Mouse (Mus musculus) CD8-positive naive resting alpha-beta T cell, adult 2 months (primary cell): ENCODE data around the gene Ppp1r12a.

Experiments used
- DNase-seq, 2 experiments: peaks; one replicate each; pipeline ENCODE4 v3.0.0; 2022; ENCODE audit warnings: low read depth in 2 of 2, low spot score in 2 of 2

Gene Ppp1r12a

DNA sequence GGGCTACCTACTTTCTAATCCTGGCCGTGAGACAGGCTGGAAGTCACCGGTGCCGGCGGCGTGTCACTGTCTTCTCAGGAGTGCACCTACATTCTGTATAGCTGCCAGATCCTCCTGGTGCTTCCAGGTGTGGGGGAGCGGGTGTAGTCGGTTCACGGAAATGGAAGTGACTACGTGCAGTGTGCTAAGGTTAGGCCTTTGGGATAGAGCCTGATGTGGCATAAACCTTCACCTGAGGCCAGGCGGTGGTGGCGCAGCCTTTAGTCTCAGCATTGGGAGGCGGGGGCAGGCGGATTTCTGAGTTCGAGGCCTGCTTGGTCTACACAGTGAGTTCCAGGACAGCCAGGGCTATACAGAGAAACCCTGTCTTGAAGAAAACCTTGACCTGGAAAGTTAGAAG is 3.0 kb upstream of the Ppp1r12a start:
- DNase-seq, result no peak

DNA sequence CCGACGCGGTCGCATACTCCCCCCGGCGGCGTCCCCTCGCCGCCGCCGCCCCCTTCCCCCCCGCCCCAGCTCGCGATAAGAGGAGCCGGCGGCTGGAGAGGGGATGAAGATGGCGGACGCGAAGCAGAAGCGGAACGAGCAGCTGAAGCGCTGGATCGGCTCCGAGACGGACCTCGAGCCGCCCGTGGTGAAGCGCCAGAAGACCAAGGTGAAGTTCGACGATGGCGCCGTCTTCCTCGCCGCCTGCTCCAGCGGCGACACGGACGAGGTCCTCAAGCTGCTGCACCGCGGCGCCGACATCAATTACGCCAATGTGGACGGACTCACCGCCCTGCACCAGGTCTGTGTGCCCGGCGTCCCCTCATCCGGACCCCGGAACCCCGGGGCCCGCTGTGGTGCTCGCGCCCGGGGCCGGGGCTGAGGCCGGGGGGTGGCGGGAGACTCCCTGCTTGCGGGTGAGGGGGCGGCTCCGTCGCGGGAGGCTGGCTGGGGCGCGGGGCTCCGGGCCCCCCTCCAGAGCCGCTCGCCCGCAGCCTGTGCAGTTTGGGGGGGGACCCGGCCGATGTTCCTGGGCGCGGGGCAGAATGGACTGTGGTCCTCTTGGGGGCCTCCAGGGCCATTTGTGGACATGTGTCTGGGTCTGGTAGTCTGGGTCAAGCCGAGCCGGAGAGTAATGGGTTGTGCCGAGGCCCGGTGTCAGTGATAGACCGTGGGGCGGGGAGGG is 466 bp downstream of the Ppp1r12a start:
- DNase-seq, result no peak

DNA sequence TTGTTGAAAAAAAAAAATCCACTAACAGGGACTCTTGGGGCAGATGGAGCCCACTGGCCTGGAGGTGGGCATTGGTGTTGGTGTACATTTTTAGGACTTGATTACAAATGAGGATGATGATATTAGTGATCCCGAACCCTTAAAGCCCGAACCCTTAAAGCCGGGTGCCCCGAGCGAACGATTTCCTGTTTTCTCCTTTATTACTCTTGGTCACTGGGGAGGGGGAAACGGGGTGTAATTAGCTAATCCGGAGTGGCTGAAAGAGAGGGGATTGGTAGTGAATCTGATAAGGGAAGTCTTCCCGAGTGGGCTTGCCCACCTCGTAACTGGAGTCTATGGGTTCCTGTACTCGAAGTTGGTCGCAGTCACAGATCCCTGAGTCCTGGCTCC is 1.0 kb downstream of the Ppp1r12a start:
- peak in 1 of 2 experiments; percentile 8 for DNase-seq

DNA sequence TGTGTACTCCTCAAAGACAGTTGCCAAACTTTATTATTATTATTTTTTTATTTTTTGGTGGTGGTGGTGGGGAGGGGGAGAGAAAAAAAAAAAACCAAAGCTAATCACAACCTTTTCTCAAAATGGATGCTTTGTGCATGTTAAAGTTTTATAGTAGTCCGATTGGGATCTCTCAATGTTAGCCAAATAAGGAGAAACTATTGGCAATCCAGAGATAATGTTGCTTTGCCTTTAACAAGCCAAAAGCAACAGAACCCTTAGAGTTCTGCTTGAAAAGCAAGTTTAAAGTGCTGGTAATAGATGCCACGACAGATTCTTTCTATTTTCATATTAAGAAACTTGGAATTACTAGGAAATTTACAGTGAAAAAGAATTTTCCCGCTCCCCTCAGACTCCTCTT is 1.5 kb downstream of the Ppp1r12a start:
- no peak for DNase-seq

DNA sequence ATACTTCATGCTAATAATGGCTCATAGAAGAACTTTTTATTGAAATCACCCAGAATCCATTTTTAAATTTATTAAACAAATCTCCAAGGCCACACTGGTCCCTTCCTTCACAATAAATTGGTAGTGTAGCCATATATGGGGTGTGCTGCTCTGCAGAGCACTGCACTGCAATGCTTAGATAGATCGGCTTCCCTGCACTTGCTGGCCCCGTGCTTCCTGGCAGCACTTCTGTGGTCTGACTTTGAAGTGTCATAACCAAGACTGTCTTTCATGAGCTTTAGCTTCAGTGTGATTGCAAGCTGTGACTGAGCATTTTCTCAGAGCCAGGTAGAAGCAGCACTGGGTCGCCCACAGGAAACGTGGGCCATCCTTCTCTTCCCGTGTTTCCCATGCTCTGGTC is 5.8 kb downstream of the Ppp1r12a start:
- peak; percentile 47 to 65 for DNase-seq

DNA sequence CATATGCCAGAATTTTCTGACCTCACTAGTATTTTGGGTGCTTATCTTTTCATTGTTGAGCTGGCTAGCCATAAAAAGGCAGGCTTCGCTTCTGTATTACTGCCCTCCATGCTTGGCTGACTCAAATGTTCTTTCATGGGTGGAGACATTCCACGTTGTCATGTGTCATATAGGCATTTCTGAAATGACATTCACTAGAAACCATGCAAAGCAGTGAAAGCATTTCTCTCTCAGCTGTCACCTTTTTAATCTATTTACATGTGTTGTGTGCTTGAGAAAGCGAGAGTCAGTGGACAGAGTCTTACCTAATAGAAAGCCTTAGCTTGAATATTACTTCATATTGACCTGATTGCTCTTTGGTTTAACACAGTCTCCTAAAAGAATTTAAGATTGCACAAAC is 8.8 kb downstream of the Ppp1r12a start:
- DNase-seq, result no peak

DNA sequence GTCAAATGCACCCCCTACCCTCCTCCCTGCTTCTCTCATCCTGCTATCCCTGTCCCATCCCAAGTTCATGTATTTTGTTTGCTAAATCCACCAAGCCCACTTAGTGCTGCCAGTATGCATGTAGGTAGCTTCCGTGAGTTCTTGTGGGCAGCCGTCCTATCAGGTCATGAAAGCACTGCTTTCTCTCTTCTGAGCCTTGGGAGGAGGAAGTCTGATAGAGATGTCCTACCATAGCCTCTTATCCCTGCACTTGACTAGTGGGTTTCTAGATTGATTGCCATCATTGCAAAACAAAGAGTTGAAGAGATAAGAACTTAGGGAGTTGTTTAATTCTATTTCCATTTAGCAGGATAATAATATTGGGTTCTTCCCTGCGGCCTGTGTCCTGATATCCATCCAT is 9.6 kb downstream of the Ppp1r12a start:
- DNase-seq, result no peak

DNA sequence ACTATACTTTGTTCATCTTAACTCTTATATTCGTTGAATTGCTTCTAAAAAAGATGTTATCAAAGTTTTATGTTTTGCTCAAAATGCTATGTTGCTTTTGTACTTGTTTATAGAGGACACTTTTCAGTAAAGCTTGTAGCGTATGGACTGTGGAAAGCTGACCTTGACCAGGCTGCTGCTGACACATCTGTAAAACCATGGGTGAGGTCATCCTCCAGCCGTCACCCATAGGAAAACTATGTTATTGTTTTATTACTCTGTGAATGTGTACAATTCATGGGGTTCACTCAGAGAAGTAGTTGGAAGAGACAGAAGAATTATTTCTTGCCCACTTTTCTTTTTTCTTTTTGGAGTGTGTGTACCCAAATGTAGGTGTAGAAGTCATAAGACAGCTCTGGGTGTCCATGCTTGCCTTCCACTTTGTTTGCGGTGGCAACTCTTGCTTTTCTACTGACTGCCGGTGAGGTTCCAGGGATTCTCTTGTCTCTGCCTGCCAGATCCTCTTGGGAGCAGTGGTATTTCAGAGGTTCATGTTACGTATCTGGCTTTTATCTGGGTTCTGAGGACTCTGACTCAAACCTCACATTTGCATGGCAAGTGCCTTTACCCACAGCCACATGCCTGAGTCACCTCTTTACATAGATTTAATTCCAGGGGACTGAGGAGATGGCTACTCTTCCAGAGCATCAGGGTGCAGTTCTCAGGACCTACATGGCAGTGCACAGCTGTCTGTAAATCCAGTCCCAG is 11.0 kb downstream of the Ppp1r12a start:
- no peak for DNase-seq

DNA sequence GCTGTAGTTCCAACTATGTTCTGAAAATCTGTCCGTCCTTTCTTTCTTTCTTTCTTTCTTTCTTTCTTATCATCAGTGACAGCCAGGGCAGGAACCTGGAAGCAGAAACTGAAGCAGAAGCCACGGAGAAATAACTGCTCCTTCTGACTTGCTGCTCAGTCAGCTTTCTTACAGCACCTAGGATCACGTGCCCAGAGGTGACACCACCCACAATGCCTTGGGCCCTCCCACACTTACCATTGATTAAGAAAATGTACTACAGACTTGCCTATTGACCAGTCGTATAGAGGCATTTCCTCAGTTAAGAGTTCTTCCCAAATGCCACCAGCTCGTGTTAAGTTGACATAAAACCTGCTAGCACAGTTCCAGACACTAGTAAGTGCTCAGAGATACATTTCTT is 12.1 kb downstream of the Ppp1r12a start:
- DNase-seq, result no peak

DNA sequence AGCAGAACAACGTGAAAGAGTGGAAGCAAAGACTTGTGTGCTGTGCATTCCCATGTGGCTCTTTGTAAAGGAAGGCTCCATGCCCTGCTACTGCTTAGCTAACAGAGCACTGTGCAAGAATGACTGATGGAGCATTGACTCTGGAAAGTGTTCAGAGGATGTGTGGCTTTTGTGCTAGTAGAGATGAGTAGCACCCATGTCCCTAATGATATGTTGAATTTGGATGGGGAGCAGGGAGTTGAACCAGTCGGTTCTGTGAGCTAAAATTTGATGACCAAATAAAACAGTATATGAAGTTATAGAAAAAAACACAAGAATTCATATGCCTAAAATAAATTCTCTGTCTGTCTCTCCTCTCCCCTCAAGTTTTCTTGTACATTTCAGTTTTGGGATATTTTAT is 13.9 kb downstream of the Ppp1r12a start:
- DNase-seq, result no peak

DNA sequence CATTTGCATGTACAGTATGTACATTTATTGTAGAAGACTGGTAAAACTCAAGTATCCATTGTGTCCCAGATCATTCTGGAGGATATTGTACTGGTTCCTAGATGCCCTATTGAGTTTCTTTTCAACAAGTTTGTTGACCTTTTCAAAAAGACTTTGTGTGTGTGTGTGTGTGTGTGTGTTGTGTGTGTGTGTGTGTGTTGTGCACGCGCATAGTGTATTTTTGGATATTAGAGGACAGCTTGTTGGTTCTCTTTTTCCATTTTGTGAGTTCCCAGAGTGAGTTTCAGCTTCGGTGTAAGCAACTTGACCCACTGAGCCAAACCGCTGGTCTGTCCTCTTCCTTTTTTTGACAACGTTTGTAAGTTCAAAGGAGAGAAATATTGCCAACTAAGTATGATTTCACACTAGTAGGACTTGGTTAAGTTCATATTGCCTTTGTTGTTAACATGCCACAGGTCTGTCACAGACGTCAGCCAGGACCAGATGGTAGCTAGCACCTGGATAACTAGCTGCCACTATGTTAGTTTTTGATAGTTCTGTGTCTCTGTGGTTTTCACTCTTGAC is 16.4 kb downstream of the Ppp1r12a start:
- no peak for DNase-seq

DNA sequence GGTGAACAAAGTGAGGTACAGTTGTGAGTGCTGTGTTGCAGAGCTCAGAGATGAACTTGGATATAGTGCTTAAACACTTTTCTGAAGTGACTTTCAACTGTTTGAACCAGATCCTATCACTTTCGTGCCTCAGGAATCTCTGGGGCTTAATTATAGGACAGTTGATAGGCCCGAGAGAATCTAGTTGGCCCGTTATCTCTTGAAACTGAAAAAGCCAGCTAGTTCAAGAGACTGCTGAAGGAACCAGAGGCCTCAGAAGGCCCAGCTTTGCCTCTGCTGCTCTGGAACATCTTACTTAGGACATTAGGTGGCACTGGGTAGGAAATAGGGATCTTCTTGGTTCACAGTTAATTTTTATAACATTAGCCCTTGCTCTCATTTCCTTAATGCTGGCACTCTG is 17.4 kb downstream of the Ppp1r12a start:
- no peak for DNase-seq

DNA sequence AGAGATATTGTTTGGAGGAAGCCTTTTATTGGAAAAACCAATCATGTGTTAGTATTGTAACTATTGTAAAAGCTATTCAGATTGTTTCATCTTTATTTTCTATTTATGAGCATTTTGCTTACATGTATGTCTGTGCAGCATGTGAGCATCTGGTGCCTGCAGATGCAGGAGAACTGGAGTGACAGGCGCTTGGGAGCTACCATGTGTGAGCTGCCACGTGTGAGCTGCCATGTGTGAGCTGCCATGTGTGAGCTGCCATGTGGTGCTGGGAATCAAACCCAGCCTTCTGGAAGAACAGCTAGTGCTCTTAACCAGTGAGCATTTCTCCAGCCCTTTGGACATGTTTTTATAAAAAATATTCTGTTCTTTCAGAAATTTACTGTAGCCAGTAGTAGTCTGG is 18.3 kb downstream of the Ppp1r12a start:
- DNase-seq, result no peak

DNA sequence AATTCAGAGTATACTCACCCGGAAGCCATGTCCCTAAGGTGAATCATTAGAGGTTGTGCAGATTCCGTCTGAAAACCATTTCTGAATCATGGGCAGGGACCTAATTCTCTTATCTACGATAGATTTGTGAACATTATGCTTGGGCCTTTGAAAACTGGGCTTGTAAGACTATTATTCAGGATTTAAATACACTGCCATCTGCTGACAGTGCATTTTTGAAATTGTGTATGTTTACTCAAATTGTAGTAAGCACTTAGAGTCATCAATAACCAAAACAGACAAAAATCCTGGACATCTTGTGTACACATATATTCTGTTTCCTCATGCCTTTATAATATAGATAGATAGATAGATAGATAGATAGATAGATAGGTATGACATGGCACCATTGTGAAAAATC is 19.9 kb downstream of the Ppp1r12a start:
- DNase-seq, result no peak

DNA sequence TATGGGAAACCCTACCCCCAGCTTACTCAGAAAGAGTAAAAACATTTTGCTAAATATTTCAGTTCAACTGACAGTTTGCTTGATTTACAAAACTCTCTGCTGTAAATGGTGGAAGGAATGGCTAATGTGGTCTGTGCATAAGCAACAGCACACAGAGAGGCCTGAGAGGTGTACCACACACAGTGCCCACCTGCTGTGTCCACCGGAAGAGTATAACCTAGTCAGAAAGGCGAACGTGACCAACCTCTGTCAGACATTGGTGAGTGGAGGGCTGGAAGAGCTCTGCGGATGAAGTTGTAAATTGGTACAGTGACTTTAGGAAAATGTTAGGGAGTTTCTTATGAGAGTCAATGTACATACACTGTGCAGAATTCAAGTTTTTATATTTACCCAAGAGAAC is 20.4 kb downstream of the Ppp1r12a start:
- DNase-seq, result no peak

DNA sequence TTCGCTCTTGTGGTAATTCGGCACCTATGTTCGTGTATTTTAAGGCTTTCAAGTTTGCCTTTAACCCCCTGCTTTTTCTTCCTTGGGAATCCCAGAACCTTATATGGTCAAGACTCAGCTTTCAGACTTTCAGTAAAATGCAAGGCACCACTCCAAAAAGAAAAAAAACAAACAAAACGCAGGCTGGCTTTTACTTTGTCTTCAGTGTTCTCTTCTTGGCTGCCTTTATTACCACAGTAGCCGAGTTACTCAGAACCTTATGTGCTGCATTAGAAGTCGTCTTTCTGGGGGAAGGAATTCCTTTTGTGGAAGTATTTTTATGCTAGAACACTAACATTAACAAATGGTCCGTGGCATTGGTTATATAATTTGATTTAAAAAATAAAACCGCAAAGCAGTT is 22.8 kb downstream of the Ppp1r12a start:
- DNase-seq, result no peak

DNA sequence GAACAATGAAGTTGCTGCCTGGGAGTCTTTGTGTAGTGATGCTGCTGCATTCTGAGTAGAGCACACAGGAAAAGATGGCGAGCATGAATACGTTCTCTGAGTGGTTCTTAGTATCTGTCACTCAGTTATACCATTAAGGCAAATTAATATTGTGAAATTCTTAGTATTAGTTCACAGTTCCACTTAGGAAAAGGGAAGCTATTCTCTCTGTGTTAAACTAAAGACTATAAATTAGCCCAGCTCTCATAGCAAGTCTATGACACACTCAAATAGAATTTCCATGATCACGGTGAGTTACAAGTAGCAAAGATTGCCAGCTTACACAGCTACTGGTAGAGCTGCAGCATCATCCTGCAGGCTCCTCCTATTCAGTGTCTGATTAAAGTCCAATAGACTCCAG is 23.3 kb downstream of the Ppp1r12a start:
- DNase-seq, result no peak

DNA sequence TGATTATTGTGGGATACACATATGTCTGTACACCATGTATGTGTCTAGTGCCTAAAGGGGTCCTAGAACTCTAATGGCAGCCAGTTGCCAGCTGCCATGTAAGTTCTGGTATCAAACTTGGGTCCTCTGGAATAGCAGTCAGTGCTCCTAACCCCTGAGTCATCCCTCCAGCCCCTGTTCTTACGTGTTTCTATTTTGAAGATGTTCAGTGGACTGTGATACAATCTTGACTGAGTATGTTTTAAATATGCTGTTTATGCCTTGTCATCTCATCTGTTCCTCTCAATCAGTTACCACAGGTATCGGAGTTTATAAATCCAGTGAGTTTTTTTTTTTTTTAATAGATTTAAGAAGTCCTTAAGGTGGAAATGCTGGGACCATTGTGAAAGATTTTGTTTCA is 27.3 kb downstream of the Ppp1r12a start:
- DNase-seq, result no peak

DNA sequence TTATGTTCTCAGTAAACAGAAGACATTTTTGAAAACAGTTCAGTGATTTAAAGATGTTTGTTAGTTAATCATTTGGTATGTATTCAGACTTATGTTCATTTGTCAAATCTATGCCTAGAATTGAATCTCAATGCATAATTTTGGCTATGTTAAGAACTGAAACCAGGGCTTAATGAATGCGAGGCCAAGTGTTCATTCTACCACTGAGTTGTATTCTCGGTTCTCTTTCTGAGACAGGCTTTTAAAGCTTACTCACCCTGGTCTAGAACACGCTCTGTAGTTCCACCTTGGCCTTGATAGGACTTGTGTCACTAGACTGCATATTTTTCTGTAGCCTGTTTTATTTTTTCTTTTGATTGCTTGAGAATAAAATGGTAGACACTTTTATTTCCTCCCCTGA is 28.0 kb downstream of the Ppp1r12a start:
- DNase-seq, result no peak

DNA sequence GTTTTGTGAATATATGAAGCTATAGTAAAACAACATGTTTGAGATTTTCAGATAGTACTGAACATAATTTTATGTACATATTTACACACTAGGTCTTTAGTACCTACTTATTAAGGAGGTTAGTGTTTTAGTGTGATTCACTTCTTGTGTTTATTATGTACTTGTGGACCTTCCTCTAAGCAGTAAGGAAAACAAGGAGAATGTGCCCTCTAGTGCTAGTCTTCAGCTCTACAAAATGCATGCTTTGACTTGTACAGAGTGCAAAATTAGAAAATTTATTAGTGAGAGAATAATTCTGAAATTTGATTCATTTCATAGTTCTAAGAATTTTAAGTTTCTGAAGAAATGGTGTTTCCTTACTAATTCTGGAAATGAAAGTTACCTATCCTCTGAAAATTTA is 28.6 kb downstream of the Ppp1r12a start:
- DNase-seq, result no peak

DNA sequence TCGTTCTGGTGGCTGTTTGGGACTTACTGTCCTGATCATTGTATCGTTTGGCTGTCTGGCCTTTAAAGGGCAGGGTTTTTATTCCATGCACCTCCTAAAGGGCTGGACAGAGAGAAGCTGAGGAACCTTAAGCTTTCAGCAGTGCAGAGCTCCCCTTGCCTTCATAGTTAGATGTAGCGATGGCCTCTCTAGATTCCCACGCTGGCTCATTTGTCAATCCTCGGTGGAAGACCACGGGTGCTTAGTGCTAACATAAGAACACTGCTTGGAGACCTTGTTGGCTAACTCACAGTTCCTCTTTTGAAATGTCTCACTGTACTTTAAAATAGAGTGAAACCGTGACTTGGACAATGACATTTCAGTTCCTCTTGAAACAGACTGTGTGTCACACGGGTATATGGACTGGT is 29.4 kb downstream of the Ppp1r12a start:
- no peak for DNase-seq

DNA sequence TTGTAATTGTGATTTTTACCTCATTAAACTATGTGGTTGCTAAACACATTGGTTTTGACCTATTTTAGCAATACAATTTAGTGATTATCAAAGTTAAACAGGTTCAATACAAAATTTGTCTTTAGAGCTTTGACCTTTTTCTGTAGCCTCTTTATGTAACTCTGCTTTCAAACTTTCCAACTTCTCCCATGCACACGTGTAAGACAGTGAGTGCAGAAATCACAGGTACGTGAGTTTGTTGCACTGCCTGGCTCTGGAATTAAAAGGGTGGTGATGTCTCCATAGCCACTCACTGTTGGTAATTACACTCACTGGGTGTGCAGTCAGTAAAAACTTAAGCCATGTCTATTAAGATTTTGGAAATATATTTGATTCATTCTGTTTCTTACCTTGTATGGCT is 30.3 kb downstream of the Ppp1r12a start:
- no peak for DNase-seq

DNA sequence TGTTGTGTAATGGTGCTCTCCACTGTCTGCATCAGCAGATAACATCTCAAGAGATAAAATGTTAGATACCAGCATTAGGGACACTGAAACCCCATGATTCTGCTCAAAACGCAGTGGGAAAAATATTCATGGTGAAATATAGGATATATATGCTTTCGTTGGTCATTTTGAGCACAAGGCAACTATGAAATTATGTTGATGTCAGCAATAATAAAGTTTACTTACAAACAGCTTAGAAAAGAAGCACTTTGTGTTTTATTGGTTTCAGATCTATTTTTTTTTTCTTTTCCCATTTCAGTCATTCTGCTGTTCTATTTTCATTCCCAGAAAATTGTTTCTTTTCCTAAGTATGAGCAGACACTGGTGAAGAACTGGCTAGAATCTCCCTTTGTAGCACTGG is 34.1 kb downstream of the Ppp1r12a start:
- DNase-seq, result no peak
